Mouse (Mus musculus) lung, postnatal 4 days (tissue): ENCODE data around the gene Tmem145.

ENCODE experiments used
- DNase-seq, 2 experiments: peaks; one replicate each; pipeline ENCODE4 v3.0.0; 2021

The Tmem145 gene

GRCm38 (mm10) chr7:25293191-25293739, 12.6 kb upstream of the Tmem145 start:
- DNase-seq, result no peak

- no peak for DNase-seq
These were observed 11.4 kb upstream of the Tmem145 start for GRCm38 (mm10) chr7:25294495-25294894.

- DNase-seq, result no peak
These were observed 10.8 kb upstream of the Tmem145 start for GRCm38 (mm10) chr7:25294960-25295722.

GRCm38 (mm10) chr7:25296945-25297453, 8.9 kb upstream of the Tmem145 start:
- peak in 1 of 2 experiments; percentile 56 for DNase-seq

- peak; percentile 85 to 88 for DNase-seq
These were observed 8.2 kb upstream of the Tmem145 start, which contains the start of gene Pafah1b3 for GRCm38 (mm10) chr7:25297454-25298325. TSS of gene Pafah1b3 (minus strand) at chr7:25297986.

GRCm38 (mm10) chr7:25301063-25301462, 4.8 kb upstream of the Tmem145 start, which contains the start of gene Prr19:
TSS of gene Prr19 (plus strand) at chr7:25301411.
- DNase-seq, result peak in 1 of 2 experiments; percentile 55

- DNase-seq, result no peak
These were observed 2.8 kb upstream of the Tmem145 start for GRCm38 (mm10) chr7:25303003-25303684.

GRCm38 (mm10) chr7:25303685-25304006, 2.3 kb upstream of the Tmem145 start:
- DNase-seq, result no peak

- no peak for DNase-seq
These were observed 425 bp upstream of the Tmem145 start for GRCm38 (mm10) chr7:25305481-25305880.

GRCm38 (mm10) chr7:25306614-25306996, 699 bp downstream of the Tmem145 start:
- no peak for DNase-seq

GRCm38 (mm10) chr7:25308702-25309318, 2.9 kb downstream of the Tmem145 start:
- no peak for DNase-seq

GRCm38 (mm10) chr7:25309425-25309824, 3.5 kb downstream of the Tmem145 start:
- no peak for DNase-seq

- no peak for DNase-seq
These were observed 5.3 kb downstream of the Tmem145 start for GRCm38 (mm10) chr7:25311193-25311592.

GRCm38 (mm10) chr7:25313325-25313724, 7.4 kb downstream of the Tmem145 start:
- DNase-seq, result no peak

GRCm38 (mm10) chr7:25314606-25315305, 8.8 kb downstream of the Tmem145 start:
- DNase-seq, result no peak

- DNase-seq, result no peak
These were observed 9.6 kb downstream of the Tmem145 start for GRCm38 (mm10) chr7:25315306-25316041.

- peak; percentile 97 for DNase-seq
These were observed 10.9 kb downstream of the Tmem145 start, which contains the start of gene Megf8 for GRCm38 (mm10) chr7:25316532-25317445. TSS of gene Megf8 (plus strand) at chr7:25317164.

GRCm38 (mm10) chr7:25317446-25317999, 11.6 kb downstream of the Tmem145 start:
- DNase-seq, result no peak

- peak; percentile 26 to 52 for DNase-seq
These were observed 16.2 kb downstream of the Tmem145 start for GRCm38 (mm10) chr7:25322058-25322484.
